Mouse (Mus musculus) adrenal gland, adult (tissue): ENCODE results near the gene Leng8.

Source experiments
- DNase-seq, 2 experiments: peaks; one replicate each; pipeline ENCODE4 v3.0.0; 2022 to 2023; ENCODE audit warnings: low spot score in 1 of 2; ENCODE audit not compliant: inconsistent age in 2 of 2

Leng8 gene

DNA sequence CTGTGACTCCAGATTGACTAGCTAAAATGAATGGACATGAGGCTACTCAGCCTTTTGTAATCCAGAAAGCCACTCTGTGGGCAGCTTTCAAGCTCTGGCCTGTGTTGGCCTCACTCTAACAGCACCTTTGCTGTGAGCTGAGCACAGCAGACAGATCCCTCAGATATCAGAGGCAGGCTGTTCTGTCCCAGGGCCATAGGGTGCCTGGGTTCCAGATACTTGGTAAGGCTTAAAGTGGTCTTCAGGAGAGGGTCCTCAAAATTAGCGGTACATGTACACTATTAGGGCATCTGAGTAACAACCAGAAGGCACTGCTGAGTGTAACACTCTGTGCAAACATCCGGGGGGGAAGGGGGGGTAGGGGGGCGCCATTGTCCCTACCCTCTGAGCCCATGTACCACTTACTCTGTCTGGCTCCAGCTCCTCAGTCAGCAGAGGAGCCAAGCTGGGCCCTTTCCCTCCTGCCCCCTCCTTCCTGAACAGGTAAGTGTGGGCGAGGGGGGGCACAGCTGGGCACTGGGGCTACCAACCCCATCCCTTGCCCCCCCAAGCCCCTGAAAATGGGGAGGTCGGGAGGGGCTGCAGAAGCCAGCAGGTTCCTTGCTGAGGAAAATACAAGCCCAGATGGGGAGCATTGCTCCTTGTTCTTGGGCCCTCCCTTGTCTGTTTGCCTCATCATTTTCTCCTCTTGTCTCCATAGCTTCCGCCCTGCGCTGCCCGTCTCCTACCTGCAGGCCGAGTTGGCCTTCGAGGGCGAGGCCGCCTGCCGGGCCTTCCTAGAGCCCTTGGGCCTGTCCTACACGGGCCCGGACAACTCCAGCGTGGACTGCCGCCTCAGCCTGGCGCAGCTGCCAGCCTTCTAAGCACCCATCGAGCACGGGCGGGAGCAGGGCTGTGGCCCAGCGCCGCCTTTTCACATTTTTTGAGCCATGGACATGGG is 9.7 kb downstream of the Leng8 start:
- peak; percentile 48 to 54 for DNase-seq

DNA sequence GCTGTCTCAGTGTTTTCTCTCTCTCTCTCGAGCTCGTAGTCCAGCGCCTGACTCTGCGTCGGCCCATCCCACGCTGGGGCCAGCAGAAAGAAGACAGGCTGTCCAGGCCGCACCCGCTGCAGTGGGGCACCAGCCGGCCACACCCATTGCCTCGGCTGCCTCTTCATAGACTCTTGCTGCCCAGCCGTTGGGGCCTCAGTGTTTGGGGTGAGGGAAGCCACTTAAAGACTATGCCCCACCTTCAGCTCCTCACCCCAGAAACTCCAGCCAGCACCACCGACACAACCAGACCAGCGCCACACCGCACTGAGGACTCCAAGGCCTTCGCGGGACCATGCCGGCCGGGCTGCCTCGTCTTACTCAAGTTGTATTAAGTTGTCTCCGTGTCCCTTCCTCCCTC is 10.5 kb downstream of the Leng8 start:
- DNase-seq = peak in 1 of 2 experiments; percentile 47

GRCm38 (mm10) chr7:4147836-4148235 is 11.0 kb downstream of the Leng8 start:
- no peak for DNase-seq

DNA sequence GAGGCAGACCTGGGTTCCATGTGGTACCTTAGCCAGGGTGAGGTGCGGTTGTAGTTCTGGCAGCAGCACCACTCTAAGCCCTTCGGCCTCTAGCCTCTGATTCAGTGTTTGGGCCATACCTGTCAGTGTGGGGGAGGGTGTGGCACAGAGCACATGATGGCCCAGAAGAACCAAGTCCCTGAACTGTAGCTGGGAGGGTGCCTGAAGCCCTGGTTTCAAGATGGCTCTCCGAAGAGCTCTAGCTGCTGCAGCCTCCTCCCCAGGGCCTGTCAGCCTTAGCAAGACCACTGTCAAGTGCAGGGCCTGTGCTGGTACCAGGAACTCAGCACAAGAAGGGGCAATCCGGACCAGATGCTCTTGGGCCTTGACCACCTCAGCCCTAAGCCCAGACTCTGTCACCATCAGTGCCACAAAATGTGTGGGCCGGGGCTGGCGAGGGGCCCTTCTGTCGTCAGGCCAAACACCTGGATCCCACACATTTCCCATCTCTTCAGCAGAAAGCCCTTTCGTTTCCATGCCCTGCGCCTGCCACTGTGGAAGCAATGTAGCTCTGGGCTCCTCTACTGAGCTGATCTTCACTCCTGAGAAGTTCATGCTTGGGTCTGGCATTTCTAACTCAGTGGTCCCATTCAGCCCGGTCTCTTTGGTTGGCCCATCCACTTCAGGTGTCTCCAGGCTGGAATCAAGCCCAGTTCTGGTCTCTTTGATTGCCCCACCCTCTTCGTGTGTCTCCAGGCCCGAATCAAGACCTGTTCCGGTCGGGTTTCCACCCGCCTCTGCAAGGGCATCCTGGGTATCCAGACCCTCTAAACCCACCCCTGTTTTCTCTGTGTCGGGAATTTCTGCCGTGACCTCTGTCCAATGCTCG is 11.7 kb downstream of the Leng8 start:
- peak; percentile 55 to 68 for DNase-seq

- peak; percentile 91 to 97 for DNase-seq
Observed at GRCm38 (mm10) chr7:4149209-4150054, 12.6 kb downstream of the Leng8 start.

DNA sequence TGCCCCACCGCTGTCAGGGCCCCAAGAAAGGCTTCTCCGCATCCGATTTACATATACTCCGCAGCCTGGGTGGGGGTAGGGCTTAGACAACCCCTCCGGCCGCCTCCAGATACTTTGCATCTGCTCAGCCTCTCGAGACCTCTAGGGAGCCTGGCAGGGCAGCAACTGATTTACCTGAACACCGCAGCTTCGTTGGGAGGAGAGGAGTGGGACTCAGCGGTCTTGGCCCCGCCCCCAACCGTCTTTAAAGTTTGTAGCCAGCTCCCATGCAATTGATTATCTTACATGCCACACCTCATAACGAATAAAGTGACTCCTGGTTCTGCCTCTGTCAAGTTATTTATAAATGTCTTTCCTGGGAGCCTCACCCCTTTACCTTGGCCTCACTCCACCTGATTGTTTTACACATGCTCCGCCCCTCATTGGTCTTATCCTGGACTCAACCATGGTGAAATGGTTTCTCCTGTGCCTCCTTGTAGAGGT is 13.3 kb downstream of the Leng8 start, which contains the start of gene Leng9:
TSS of gene Leng9 (minus strand) at position 316 of the 483 bp plus-strand sequence.
- peak; percentile 74 to 93 for DNase-seq

DNA sequence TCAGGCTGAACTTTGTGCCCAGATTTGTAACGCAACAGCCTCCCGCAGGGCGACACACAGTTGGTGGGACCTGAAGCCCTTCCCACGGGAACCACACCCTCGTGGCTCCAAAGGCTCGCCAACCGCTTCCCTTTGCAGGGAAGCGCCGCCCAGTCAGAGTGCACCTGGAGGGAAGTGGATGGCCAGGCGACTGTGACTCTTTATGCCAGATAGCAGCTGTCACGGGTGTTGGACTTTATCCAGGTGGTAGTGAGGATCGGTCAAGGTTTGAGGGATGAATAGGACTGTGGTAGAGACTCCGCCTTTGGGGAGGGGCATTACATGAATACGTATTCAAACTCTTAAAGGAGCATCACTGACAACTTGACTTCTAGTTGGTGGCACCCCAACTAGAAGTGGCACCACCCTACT is 14.0 kb downstream of the Leng8 start:
- peak; percentile 85 to 96 for DNase-seq

GRCm38 (mm10) chr7:4151241-4151640 is 14.4 kb downstream of the Leng8 start:
- peak in 1 of 2 experiments; percentile 58 for DNase-seq

GRCm38 (mm10) chr7:4154356-4154755 is 17.5 kb downstream of the Leng8 start:
- DNase-seq = no peak

GRCm38 (mm10) chr7:4154976-4155375 is 18.1 kb downstream of the Leng8 start:
- no peak for DNase-seq

DNA sequence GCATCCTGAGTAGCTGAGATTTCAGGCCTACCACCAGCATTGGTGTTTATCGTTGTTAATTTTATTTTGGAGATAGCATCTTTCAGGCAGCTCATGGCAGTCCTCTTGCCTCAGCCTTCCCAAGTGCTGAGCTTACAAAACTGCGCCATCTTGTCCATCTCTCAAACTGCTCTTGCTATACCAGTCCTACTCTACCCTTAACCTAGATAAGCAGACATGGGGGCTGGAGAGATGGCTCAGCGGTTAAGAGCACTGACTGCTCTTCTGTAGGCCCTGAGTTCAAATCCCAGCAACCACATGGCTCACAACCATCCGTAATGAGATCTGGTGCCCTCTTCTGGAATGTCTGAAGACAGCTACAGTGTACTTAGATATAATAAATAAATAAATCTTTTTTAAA is 24.8 kb downstream of the Leng8 start:
- peak in 1 of 2 experiments; percentile 22 for DNase-seq

DNA sequence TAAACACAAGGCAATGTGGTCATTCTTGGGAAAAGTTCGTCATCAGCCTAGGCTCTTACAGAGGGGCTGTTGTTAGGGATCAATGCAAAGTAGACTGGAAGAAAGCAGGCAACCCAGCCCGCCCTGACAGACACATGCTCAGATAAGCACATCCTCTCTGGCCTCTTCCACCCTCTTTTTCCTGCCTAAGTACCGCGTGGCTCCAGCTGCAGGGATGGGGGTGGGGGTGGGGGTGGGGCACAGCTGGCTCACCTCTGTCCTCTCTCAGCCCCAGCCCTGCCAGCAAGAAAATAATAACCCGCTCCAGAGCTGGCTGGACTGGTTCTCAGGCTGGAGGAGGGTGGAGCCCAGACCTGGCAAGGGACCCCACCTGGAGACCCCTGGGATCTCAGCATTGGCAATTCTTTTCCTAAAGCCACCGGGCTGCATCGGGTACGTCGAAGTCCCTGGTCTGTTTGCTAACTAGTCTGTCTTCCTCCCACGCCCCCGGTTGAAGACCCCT is 26.8 kb downstream of the Leng8 start:
- DNase-seq = peak; percentile 37 to 74

DNA sequence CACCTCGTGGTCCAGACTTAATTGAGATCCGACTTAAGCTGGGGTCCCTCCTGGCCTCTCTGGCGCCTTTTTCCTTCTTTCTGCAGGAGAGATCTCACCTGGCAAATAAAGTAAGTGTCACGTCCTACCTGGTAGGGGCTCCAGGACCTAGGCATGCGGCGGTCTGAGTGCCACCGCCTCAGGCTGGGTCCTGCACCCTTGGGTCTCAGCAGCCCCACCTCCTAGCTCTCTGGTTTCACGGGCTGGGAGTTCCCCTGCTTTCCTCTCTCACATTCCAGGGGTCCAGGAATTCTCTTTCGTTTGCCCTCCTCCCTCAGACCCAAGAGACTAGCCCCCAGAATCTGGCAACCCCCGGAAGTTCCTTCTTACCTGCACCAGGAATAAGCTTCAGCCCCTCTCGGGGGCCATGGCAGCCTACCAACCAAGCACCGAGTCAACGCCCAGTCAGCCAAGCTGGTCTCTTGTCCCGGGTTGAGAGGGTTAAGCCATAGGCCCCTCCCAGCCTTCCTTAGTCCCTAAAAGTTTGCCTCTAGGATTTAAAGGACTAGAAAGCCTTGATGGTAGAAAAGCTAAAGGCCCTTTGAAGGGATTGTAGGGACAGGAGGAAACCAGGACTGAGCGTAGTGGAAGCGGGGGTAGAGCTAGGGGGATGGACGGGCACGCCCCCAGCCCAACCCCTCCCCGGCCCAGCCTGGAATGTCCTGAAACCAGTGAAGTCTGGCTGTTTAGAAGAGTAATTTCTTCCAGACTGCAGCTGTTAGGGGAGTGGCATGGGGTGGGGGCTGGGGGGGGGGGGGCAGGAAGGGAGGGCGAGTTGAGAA is 27.5 kb downstream of the Leng8 start, which contains the start of gene Cdc42ep5:
TSS of gene Cdc42ep5 (minus strand) at position 771 of the 821 bp plus-strand sequence.
- peak; percentile 82 to 91 for DNase-seq

GRCm38 (mm10) chr7:4165286-4165685 is 28.4 kb downstream of the Leng8 start:
- peak in 1 of 2 experiments; percentile 66 for DNase-seq

- peak; percentile 59 to 86 for DNase-seq
Observed at GRCm38 (mm10) chr7:4167098-4167497, 30.3 kb downstream of the Leng8 start.

DNA sequence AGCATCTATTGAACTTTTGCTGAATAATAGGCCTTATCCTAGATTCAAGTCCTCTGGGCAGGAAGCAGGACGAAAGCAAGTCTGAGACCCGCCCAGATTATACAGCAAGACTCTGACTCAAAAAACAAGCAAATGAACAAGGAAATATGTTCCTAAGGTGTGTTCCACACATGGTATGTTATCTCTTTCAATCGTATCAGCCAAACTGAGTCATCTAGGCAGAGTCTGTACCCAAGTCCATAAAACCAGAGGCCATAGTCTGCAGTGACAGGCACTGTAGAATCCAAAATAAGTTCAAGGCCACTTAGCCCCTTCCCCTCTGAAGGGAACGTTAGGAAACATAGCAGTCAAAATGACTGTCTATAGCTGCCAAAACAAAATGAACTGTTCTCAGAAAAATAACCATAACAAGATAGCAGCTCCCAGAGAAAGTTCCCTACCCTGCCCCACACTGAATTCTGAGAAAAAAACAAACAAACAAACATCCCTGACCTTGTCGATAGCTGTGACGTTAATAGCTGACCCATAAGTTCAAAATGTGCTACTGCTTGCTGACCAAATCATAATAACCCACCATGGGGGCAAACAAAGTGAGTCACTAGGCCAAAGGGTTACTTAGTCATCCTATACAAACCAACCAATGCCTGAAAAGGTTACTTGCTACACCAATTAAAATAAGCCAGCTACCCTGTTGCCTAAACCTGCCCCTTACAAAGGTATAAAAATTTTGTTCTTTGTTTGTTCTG is 33.5 kb downstream of the Leng8 start:
- DNase-seq = peak in 1 of 2 experiments; percentile 36

DNA sequence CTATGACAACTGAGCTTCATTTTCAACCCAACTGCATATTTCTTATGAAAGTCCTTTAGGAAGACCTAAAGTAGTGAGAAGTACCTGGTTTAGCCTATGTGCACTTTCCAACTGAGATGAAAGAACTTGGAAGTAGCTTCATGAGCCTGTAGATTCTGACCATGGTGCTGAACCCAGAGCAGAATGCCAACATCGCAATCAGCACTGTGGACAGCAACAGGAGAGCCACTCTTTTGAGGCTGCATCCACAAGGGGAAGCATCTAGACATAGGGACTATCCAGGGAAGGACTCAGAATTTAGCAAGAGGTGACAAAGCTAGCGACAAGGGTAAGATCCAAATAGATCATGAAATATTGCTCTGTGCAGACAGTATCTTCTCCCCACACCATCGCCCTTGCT is 41.6 kb downstream of the Leng8 start:
- peak; percentile 59 to 87 for DNase-seq
